Mouse (Mus musculus) stomach, postnatal 0 days (tissue): ENCODE measurements around the gene Mx1.

Experiments used
- CTCF ChIP-seq: IDR thresholded peaks from 2 replicates; pipeline ENCODE4 v1.5.1; 2016; ENCODE audit warnings: antibody characterized with exemption, low read depth, mild to moderate bottlenecking, moderate library complexity
- EP300 ChIP-seq: optimal IDR thresholded peaks from 2 replicates; pipeline ENCODE3; 2016; ENCODE audit warnings: antibody characterized with exemption

DNA sequence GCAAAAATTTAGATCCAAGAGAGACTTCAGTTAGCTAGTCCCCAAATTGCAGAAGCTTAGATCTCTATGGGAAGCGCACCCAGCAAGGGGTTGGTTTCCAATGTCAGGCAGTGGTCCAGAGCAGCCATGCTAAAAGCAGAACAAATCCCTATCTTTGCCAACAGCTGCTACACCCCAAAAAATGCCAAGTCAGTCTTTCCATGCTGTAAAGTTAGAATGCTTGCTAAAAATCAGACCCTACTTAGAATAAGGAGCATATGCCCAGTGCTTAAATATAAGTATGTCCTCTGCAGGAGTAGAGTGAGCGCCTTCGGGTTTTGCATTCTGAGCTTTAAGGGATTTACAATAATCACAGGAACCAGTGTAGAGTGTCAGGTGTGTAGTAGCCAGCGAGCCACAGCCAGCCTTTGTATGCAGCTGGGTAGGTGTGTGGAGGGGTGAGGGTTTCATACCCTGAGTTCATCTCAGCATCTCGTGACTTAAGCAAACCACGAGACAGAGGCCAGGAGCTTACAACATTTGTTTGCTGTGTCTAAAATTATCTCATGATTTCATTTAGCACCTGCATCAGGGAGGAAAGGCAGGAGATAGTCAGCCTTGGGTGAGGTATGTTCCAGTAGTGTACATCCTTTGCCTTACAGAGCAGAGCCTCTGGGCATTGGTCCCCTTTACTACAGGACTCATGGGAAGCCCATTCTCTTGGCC lies 43.8 kb downstream of the Mx1 start:
- TF ChIP-seq EP300: no peak
- TF ChIP-seq CTCF: no peak
